Mouse (Mus musculus) kidney, embryonic 16.5 days (tissue): ENCODE results near the gene Krtap5-4. TPM values are rescaled to one million over a fixed set of nuclear protein-coding genes. Genes with fewer than 3 reads are reported as not detected.

Experiments
- polyA plus RNA-seq: library from polyadenylated mRNA; unstranded; fragments of >200 nt; fragmentation: Nextera tagmentation; extraction: Ambion mirVana; gene quantifications from 2 replicates; pipeline ENCODE4 v1.2.1, GENCODE M21; 2015

Krtap5-4 gene
- polyA plus RNA-seq, 1 experiment from 2014 or later: not detected

Other genes starting within 250 kb of the Krtap5-4 start
- gene Mob2, start 242.5 kb upstream of the Krtap5-4 start, polyA plus RNA-seq: 69.1 and 77.2 TPM in 2 replicates
- gene Dusp8, start 207.7 kb upstream of the Krtap5-4 start, polyA plus RNA-seq: 2.4 and 2.5 TPM in 2 replicates
- gene Gm45618, start 182.8 kb upstream of the Krtap5-4 start, polyA plus RNA-seq: not detected in 2 replicates
- not detected in 2 replicates for gene Gm39115, start 167.5 kb upstream of the Krtap5-4 start, polyA plus RNA-seq
- gene Gm45337, start 158.9 kb upstream of the Krtap5-4 start, polyA plus RNA-seq: not detected in 2 replicates
- not detected in 2 replicates for gene Gm29735, start 146.4 kb upstream of the Krtap5-4 start, polyA plus RNA-seq
- gene Gm4553, start 137.8 kb upstream of the Krtap5-4 start, polyA plus RNA-seq: not detected in 2 replicates
- gene Krtap5-2, start 127.5 kb upstream of the Krtap5-4 start, polyA plus RNA-seq: not detected in 2 replicates
- gene Gm10153, start 113.2 kb upstream of the Krtap5-4 start, polyA plus RNA-seq: not detected in 2 replicates
- gene Krtap5-3, start 102.2 kb upstream of the Krtap5-4 start, polyA plus RNA-seq: not detected in 2 replicates
- gene Gm7579, start 91.7 kb upstream of the Krtap5-4 start, polyA plus RNA-seq: not detected in 2 replicates
- not detected in 2 replicates for gene Krtap5-5, start 73.6 kb upstream of the Krtap5-4 start, polyA plus RNA-seq
- gene Gm40460, start 62.5 kb upstream of the Krtap5-4 start, polyA plus RNA-seq: not detected in 2 replicates
- not detected in 2 replicates for gene Gm2431, start 45.2 kb upstream of the Krtap5-4 start, polyA plus RNA-seq
- not detected in 2 replicates for gene Gm4559, start 29.2 kb upstream of the Krtap5-4 start, polyA plus RNA-seq
- not detected in 2 replicates for gene Krtap5-1, start 6.4 kb upstream of the Krtap5-4 start, polyA plus RNA-seq
- 1.8 and 2.5 TPM in 2 replicates for gene Ifitm10, start 70.2 kb downstream of the Krtap5-4 start, polyA plus RNA-seq
- gene Gm49369, start 79.1 kb downstream of the Krtap5-4 start, polyA plus RNA-seq: 4.4 TPM in 1 of 2 replicates, not detected in the other
- gene Ctsd, start 84.5 kb downstream of the Krtap5-4 start, polyA plus RNA-seq: 398 and 453 TPM in 2 replicates
- gene Syt8, start 131.3 kb downstream of the Krtap5-4 start, polyA plus RNA-seq: 2.3 and 4.0 TPM in 2 replicates
- gene Tnni2, start 138.3 kb downstream of the Krtap5-4 start, polyA plus RNA-seq: 11.9 and 12.0 TPM in 2 replicates
- 141 and 156 TPM in 2 replicates for gene Lsp1, start 157.3 kb downstream of the Krtap5-4 start, polyA plus RNA-seq
- gene Tnnt3, start 195.3 kb downstream of the Krtap5-4 start, polyA plus RNA-seq: 14.2 and 17.2 TPM in 2 replicates
- 24.4 and 24.6 TPM in 2 replicates for gene Mrpl23, start 229.1 kb downstream of the Krtap5-4 start, polyA plus RNA-seq